Mouse (Mus musculus) embryonic fibroblast, embryonic 13.5 days (primary cell): Measurements from ENCODE around the gene Cryga. TPM values are rescaled to one million over a fixed set of nuclear protein-coding genes. Genes with fewer than 3 reads are reported as not detected.

Source experiments
- H3K27ac ChIP-seq: 2 replicates; pipeline ENCODE4 v1.5.1; 2012; ENCODE audit warnings: low read length, control low read depth, inconsistent platforms; ENCODE audit not compliant: insufficient read depth
- H3K4me1 ChIP-seq: 2 replicates; pipeline ENCODE4 v1.6.1; 2011; ENCODE audit warnings: low read length; ENCODE audit not compliant: control insufficient read depth, insufficient read depth
- H3K4me3 ChIP-seq: 2 replicates; pipeline ENCODE4 v1.5.1; 2011; ENCODE audit warnings: mild to moderate bottlenecking, control low read depth, low read length; ENCODE audit not compliant: insufficient read depth
- CTCF ChIP-seq: IDR thresholded peaks from 2 replicates; pipeline ENCODE4 v1.5.1; 2011; ENCODE audit warnings: mild to moderate bottlenecking, control low read depth, low read length, moderate library complexity, borderline replicate concordance; ENCODE audit not compliant: insufficient read depth
- POLR2A ChIP-seq: IDR thresholded peaks from 2 replicates; pipeline ENCODE4 v1.6.1; 2011; ENCODE audit warnings: low read depth, mild to moderate bottlenecking, control low read depth, low read length, moderate library complexity
- polyA plus RNA-seq: library from polyadenylated mRNA; stranded (reverse); fragments of >200 nt; gene quantifications from 2 replicates; pipeline ENCODE4 v1.2.4, GENCODE M21; 2011; ENCODE audit warnings: low read depth; ENCODE audit not compliant: missing spikeins, insufficient read length

Gene Cryga
- polyA plus RNA-seq: not detected in 2 replicates

DNA sequence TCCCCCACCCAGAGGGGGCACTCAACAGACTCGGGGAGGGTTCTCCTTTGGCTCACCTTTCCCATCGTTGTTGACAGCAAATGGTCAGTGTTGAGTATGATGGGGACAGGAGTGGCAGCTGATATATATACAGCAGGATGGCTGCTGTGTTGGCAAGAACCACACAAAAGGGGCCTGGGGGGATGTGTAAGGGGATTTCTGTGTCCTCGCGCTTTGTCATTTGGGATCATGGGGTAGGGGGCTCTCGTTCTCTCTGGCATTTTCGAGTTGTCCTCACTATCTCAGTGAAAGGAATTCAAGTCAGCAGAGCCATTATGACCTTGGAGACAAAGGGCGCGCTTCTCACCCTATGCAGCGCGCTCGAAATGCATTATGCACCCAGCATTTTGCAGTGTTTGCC is at the start of gene Cryga:
Gene Cryga, minus strand, starts transcription at position 101 of the 400 bp plus-strand sequence.
- Histone ChIP-seq H3K4me3 (no peak within 1 kb of the TSS), H3K4me1 (no peaks in the 10 kb centered on the region), H3K27ac (no peak within 1 kb of the TSS)
- TF ChIP-seq POLR2A (no peak), CTCF (no peak)

GRCm38 (mm10) chr1:65147971-65148370 is 44.8 kb upstream of the Cryga start:
- TF ChIP-seq CTCF (no peak), POLR2A (no peak)
- Histone ChIP-seq H3K4me1 (no peaks in the 10 kb centered on the region), H3K4me3 (no peak overlapping the region)

DNA sequence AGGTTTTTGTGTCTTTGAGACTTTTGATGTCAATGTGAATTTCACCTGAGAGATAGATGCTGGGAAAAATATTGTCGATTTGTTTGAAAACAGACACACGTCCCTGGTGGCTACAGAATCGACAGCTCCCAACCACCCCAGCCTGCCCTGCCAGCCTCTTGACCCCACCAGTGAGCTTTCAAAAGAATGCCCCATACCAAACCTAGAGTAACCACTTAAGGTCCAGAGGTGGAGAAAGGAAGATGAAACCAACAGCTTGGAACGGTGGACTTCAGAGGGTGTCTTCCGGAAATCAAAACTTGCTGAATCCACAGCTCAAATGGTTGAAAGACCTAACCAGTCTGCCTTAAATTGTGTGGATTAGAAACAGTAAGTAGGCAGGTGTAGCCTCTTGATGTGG is 44.2 kb upstream of the Cryga start:
- no peak overlapping the region for H3K4me3 ChIP-seq
- H3K4me1 ChIP-seq: no peaks in the 10 kb centered on the region
- no peak for TF ChIP-seq POLR2A
- TF ChIP-seq CTCF: no peak
- no peak overlapping the region for H3K27ac ChIP-seq

More at GRCm38 (mm10) chr1:65147971-65148370, 44.8 kb upstream of the Cryga start:
- no peak overlapping the region for H3K27ac ChIP-seq

DNA sequence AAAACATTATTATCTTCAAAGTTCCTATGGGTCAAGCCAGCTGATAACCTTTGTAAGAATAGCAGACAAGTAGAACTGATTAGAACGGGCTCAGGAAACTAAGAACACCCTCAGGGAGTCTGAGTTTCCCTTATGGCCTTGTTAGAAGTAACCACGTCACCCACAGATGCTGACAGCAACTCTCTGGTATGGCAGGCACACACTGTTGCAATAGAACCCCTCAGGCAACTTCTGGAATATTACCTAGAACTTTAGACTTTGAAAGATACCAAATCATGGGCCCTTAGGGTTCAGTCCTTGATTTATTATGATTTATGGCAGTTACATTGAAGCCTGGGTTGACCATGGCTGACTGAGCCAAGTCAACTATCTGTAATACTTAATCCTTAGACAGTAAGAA is 43.4 kb upstream of the Cryga start:
- Histone ChIP-seq H3K27ac (no peak overlapping the region), H3K4me3 (no peak overlapping the region), H3K4me1 (no peaks in the 10 kb centered on the region)
- no peak for TF ChIP-seq POLR2A
- no peak for TF ChIP-seq CTCF

DNA sequence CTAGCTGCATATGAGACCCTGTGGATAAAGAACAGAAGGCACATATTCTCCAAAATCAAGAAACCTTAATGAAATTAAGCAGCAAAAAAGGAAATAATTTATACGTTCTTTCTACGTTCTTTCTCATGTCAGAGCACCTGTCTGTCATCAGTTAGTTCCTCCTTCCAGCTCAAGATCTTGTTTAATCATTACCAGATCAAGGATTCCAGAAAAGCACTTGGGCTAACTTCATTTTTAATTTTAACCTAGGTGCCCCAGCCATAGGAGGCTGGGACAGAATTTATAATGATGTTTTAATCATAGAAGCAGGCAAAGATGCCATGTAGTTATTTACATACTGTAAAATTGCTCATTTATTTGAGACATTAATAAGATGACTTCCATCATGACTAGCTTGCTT is 41.6 kb upstream of the Cryga start:
- Histone ChIP-seq H3K4me3 (no peak overlapping the region), H3K27ac (no peak overlapping the region), H3K4me1 (no peaks in the 10 kb centered on the region)
- TF ChIP-seq CTCF: no peak
- no peak for TF ChIP-seq POLR2A

GRCm38 (mm10) chr1:65137560-65137959 is 34.4 kb upstream of the Cryga start:
- Histone ChIP-seq H3K4me3 (no peak overlapping the region), H3K4me1 (no peaks in the 10 kb centered on the region), H3K27ac (no peak overlapping the region)
- TF ChIP-seq POLR2A (no peak), CTCF (no peak)

- TF ChIP-seq POLR2A: no peak
- TF ChIP-seq CTCF: no peak
- Histone ChIP-seq H3K27ac (no peak overlapping the region), H3K4me3 (no peak overlapping the region), H3K4me1 (no peaks in the 10 kb centered on the region)
Measured at GRCm38 (mm10) chr1:65132833-65133232, 29.7 kb upstream of the Cryga start.

DNA sequence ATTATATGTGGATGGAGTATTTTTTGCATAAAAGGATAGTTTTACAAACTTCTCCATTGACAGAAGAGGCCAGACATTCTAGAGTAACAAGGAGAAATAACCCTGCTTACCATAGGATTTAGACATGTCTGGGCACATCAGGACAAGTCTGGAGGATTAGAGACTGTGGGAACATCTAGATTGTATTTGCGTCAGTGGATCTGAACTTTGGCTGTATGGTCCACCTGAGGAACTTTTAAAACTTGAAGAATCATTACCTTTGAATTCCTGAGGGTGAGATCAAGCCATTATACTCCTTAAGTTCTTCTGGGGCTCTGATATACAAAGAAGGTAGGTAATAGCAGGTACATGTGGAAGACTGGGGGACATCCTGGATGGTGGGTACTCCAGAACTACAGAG is 28.5 kb upstream of the Cryga start:
- H3K4me3 ChIP-seq: no peak overlapping the region
- H3K27ac ChIP-seq: no peak overlapping the region
- no peak for TF ChIP-seq CTCF
- no peaks in the 10 kb centered on the region for H3K4me1 ChIP-seq

GRCm38 (mm10) chr1:65130226-65130625 is 27.1 kb upstream of the Cryga start:
- Histone ChIP-seq H3K4me3 (no peak overlapping the region), H3K4me1 (no peaks in the 10 kb centered on the region), H3K27ac (no peak overlapping the region)
- no peak for TF ChIP-seq CTCF
- TF ChIP-seq POLR2A: no peak

GRCm38 (mm10) chr1:65129634-65130180 is 26.5 kb upstream of the Cryga start:
- H3K4me3 ChIP-seq: no peak overlapping the region
- H3K4me1 ChIP-seq: no peaks in the 10 kb centered on the region
- TF ChIP-seq POLR2A (no peak), CTCF (no peak)
- no peak overlapping the region for H3K27ac ChIP-seq
